Mouse (Mus musculus): Measurements from ENCODE around the gene Sec31a.

DNA sequence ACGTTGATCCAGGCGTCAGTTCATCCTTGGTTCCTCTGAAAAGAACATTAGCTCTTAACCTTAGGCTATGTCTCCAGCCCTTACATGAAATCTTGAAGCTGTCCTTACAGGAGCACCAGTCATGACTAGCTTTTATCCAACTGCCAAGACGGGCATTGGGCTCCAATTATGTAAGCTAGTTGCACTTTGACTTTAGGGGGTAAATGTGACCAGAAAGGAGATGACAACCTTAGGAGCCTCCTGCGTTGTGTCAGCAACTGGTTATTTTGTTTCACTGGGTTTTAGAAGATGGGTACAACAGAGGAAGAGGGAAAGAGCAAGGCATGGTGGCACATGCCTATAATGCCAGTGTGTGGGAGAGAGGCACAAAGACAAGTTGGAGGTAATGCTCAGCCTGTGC lies 2.8 kb upstream of the Sec31a start:
- TF ChIP-seq CTCF (IDR thresholded peaks at IDR 0.05), result no peak
- no peak for TF ChIP-seq POLR2A (IDR thresholded peaks at IDR 0.05; ENCODE audit: insufficient read depth, low read depth, low read length)

All from heart, adult 2 months (tissue).